Mouse (Mus musculus) limb, embryonic 15.5 days (tissue): ENCODE results near the gene Dmrtb1. TPM values are rescaled to one million over a fixed set of nuclear protein-coding genes. Genes with fewer than 3 reads are reported as not detected.
A peak's percentile ranks its signal among the peaks of the same experiment; 100 is the strongest.

ENCODE experiments used
- ATAC-seq: fragments of 200-750 bp; cut with Nextera tagmentation; 2 replicates; pipeline ENCODE4 v1.8.0; 2017; ENCODE audit warnings: low read depth, moderate TSS enrichment; ENCODE audit not compliant: insufficient number of reproducible peaks, low FRiP score, low TSS enrichment
- H3K27ac ChIP-seq: fragments of 300-500 bp; sonication (generic); 2 replicates; pipeline ENCODE4 v1.5.1; 2015; ENCODE audit warnings: moderate library complexity, mild to moderate bottlenecking, inconsistent platforms
- H3K27me3 ChIP-seq: fragments of 300-500 bp; sonication (generic); 2 replicates; pipeline ENCODE4 v1.6.1; 2015; ENCODE audit warnings: inconsistent platforms
- H3K36me3 ChIP-seq: fragments of 300-500 bp; sonication (generic); 2 replicates; pipeline ENCODE4 v1.6.1; 2015; ENCODE audit warnings: inconsistent platforms
- H3K4me1 ChIP-seq: fragments of 300-500 bp; sonication (generic); 2 replicates; pipeline ENCODE4 v1.6.1; 2015; ENCODE audit warnings: inconsistent platforms
- H3K4me2 ChIP-seq: fragments of 300-500 bp; sonication (generic); 2 replicates; pipeline ENCODE4 v1.6.1; 2015; ENCODE audit warnings: mild to moderate bottlenecking, inconsistent platforms
- H3K4me3 ChIP-seq: fragments of 300-500 bp; sonication (generic); 2 replicates; pipeline ENCODE4 v1.5.1; 2015; ENCODE audit warnings: mild to moderate bottlenecking, inconsistent platforms
- H3K9ac ChIP-seq: fragments of 300-500 bp; sonication (generic); 2 replicates; pipeline ENCODE4 v1.6.1; 2015; ENCODE audit warnings: inconsistent platforms
- H3K9me3 ChIP-seq: fragments of 300-500 bp; sonication (generic); 2 replicates; pipeline ENCODE4 v1.6.1; 2016; ENCODE audit warnings: inconsistent platforms
- WGBS: fragments of 180-500 bp; shearing (Covaris S2); methylation state at CpG from one replicate; pipeline ENCODE4 v1.1.7; 2015; 5-methylcytosine and 5-hydroxymethylcytosine counted together
- microRNA-seq: library from miRNA; unstranded; fragments of <30 nt; microRNA quantifications from one replicate; pipeline ENCODE4, GENCODE M21; 2016
- polyA plus RNA-seq: library from polyadenylated mRNA; unstranded; fragments of >200 nt; fragmentation: Nextera tagmentation; extraction: Ambion mirVana; gene quantifications from 2 replicates; pipeline ENCODE4 v1.2.1, GENCODE M21; 2015

The Dmrtb1 gene
- polyA plus RNA-seq, 1 experiment from 2014 or later, result 0.14 TPM

- Histone ChIP-seq H3K4me1 (peaks cover 41% of the 10 kb centered on the region), H3K27ac (no peak overlapping the region), H3K4me2 (no peak overlapping the region), H3K9ac (no peak overlapping the region), H3K9me3 (no peaks in the 10 kb centered on the region), H3K36me3 (no peaks in the 10 kb centered on the region), H3K27me3 (no peaks in the 10 kb centered on the region), H3K4me3 (no peak overlapping the region)
- WGBS, result 60% methylated on average over 3 of the region's 3 CpGs
- no peak for ATAC-seq
Observed at GRCm38 (mm10) chr4:107637670-107638069, 46.4 kb downstream of the Dmrtb1 start.

GRCm38 (mm10) chr4:107636099-107636498 lies 47.9 kb downstream of the Dmrtb1 start:
- no peak overlapping the region for H3K27ac ChIP-seq

GRCm38 (mm10) chr4:107634631-107635030 lies 49.4 kb downstream of the Dmrtb1 start:
- H3K9ac ChIP-seq, result no peak overlapping the region
- no peak overlapping the region for H3K27ac ChIP-seq
- WGBS, result 53% methylated on average over 6 of the region's 6 CpGs
- H3K4me3 ChIP-seq, result no peak overlapping the region
- H3K27me3 ChIP-seq, result no peaks in the 10 kb centered on the region
- no peak for ATAC-seq
- H3K4me2 ChIP-seq, result no peak overlapping the region
- H3K9me3 ChIP-seq, result no peaks in the 10 kb centered on the region
- H3K4me1 ChIP-seq, result peaks cover 35% of the 10 kb centered on the region
- no peaks in the 10 kb centered on the region for H3K36me3 ChIP-seq

More at GRCm38 (mm10) chr4:107636099-107636498, 47.9 kb downstream of the Dmrtb1 start:
- H3K4me2 ChIP-seq, result no peak overlapping the region
- H3K9me3 ChIP-seq, result no peaks in the 10 kb centered on the region
- WGBS, result 69% methylated on average over 6 of the region's 6 CpGs
- no peaks in the 10 kb centered on the region for H3K36me3 ChIP-seq
- no peak for ATAC-seq
- H3K4me1 ChIP-seq, result peaks cover 33% of the 10 kb centered on the region
- no peaks in the 10 kb centered on the region for H3K27me3 ChIP-seq
- H3K9ac ChIP-seq, result no peak overlapping the region
- H3K4me3 ChIP-seq, result no peak overlapping the region

GRCm38 (mm10) chr4:107628921-107629411 lies 55.1 kb downstream of the Dmrtb1 start:
- H3K4me3 ChIP-seq, result no peak overlapping the region
- H3K27me3 ChIP-seq, result 0 out of 2 replicates have a peak, but pooled peaks cover 3% of the 10 kb centered on the region
- H3K9ac ChIP-seq, result no peak overlapping the region
- H3K4me2 ChIP-seq, result no peak overlapping the region
- ATAC-seq, result peak; percentile 75
- WGBS, result 51% methylated on average over 17 of the region's 17 CpGs
- peak overlapping the region; percentile 65 for H3K27ac ChIP-seq
- H3K36me3 ChIP-seq, result no peaks in the 10 kb centered on the region
- no peaks in the 10 kb centered on the region for H3K9me3 ChIP-seq
- peaks cover 27% of the 10 kb centered on the region for H3K4me1 ChIP-seq

- 0 out of 2 replicates have a peak, but pooled peaks cover 3% of the 10 kb centered on the region for H3K27me3 ChIP-seq
Observed at GRCm38 (mm10) chr4:107628226-107628625, 55.8 kb downstream of the Dmrtb1 start.

More at GRCm38 (mm10) chr4:107628226-107628625, 55.8 kb downstream of the Dmrtb1 start:
- peak overlapping the region; percentile 65 for H3K27ac ChIP-seq
- H3K36me3 ChIP-seq, result no peaks in the 10 kb centered on the region
- H3K9ac ChIP-seq, result no peak overlapping the region
- peaks cover 29% of the 10 kb centered on the region for H3K4me1 ChIP-seq
- no peaks in the 10 kb centered on the region for H3K9me3 ChIP-seq
- 78% methylated on average over 4 of the region's 4 CpGs for WGBS
- no peak overlapping the region for H3K4me2 ChIP-seq
- no peak overlapping the region for H3K4me3 ChIP-seq
- no peak for ATAC-seq

Small RNAs within 50 kb of the gene (microRNA-seq; reads per million reads assigned to microRNA genes)
- gene Gm25123, result not detected

Other genes starting within 250 kb of the Dmrtb1 start
- 11.2 and 12.0 TPM in 2 replicates for gene Glis1, start 249.6 kb downstream of the Dmrtb1 start, polyA plus RNA-seq
- gene Lrp8, start 118.0 kb upstream of the Dmrtb1 start, polyA plus RNA-seq, result 2.5 TPM in 2 replicates
- gene Magoh, start 195.5 kb upstream of the Dmrtb1 start, polyA plus RNA-seq, result 145 and 174 TPM in 2 replicates
- 152 and 153 TPM in 2 replicates for gene 0610037L13Rik, start 205.6 kb upstream of the Dmrtb1 start, polyA plus RNA-seq
- gene Cpt2, start 239.4 kb upstream of the Dmrtb1 start, polyA plus RNA-seq, result 29.8 and 32.3 TPM in 2 replicates